ENCODE assay signal across 22 mouse cellular contexts in genomic region chr2:171326909-171327308, GRCm38 (mm10).
"Had no signal": no experiment of that assay in that cellular context is flagged by ENCODE, and none has a peak within 500 bp of the region (broad histone marks: within the 10 kb centered on the region; RNA-seq: fewer than 3 reads in every experiment).

No protein-coding gene starts in this region.

- DNase-seq: kidney, adult 2 months; kidney, postnatal 10 days; kidney, postnatal 36 days; layer of hippocampus, postnatal 36 days; left cerebral cortex, postnatal 4 days; liver, postnatal 0 days; lung, postnatal 14 days; lung, postnatal 4 days; right cerebral cortex, postnatal 25 days; spleen, adult 18-20 months; thymus, adult 18-20 months; thymus, postnatal 36 days had no signal

- H3K4me2 ChIP-seq: limb, embryonic 12.5 days; limb, embryonic 15.5 days; liver, embryonic 11.5 days; midbrain, embryonic 11.5 days; neural tube, embryonic 12.5 days; neural tube, embryonic 15.5 days had no signal

- H3K27ac ChIP-seq: hindbrain, postnatal 0 days; left cerebral cortex, adult 2 months; limb, embryonic 12.5 days; limb, embryonic 15.5 days; liver, embryonic 14.5 days; neural tube, embryonic 12.5 days; neural tube, embryonic 15.5 days had no signal

- ATAC-seq: hindbrain, postnatal 0 days; inflammation-experienced regulatory T-cells, adult 6 months; liver, postnatal 0 days had no signal

- H3K4me1 ChIP-seq: limb, embryonic 12.5 days; limb, embryonic 15.5 days; neural tube, embryonic 12.5 days; neural tube, embryonic 15.5 days had no signal

- H3K9me3 ChIP-seq: limb, embryonic 12.5 days; limb, embryonic 15.5 days; neural tube, embryonic 12.5 days; neural tube, embryonic 15.5 days had no signal

- H3K9ac ChIP-seq: limb, embryonic 12.5 days; limb, embryonic 15.5 days; liver, embryonic 14.5 days; liver, postnatal 0 days; neural tube, embryonic 12.5 days; neural tube, embryonic 15.5 days had no signal

- H3K36me3 ChIP-seq: limb, embryonic 12.5 days; limb, embryonic 15.5 days; neural tube, embryonic 12.5 days; neural tube, embryonic 15.5 days had no signal

- H3K27me3 ChIP-seq: limb, embryonic 12.5 days; limb, embryonic 15.5 days; neural tube, embryonic 12.5 days; neural tube, embryonic 15.5 days had no signal

- H3K4me3 ChIP-seq: left cerebral cortex, adult 2 months; limb, embryonic 12.5 days; limb, embryonic 15.5 days; neural tube, embryonic 12.5 days; neural tube, embryonic 15.5 days had no signal
